Mouse (Mus musculus): ENCODE results near the gene Tma7.

GRCm38 (mm10) chr9:109027521-109027920 lies 54.9 kb downstream of the Tma7 start:
- TF ChIP-seq CTCF (conservative IDR thresholded peaks at IDR 0.05; ENCODE audit: insufficient read depth, insufficient read length, low read depth, low read length) (no peak), POLR2A (IDR thresholded peaks at IDR 0.05; ENCODE audit: low read depth, low read length) (no peak)
